Mouse (Mus musculus) embryo, embryonic 10.5 days (tissue): ENCODE results near the gene Ubc.
"Not testable (repeated sequence)": the region's sequence is repeated elsewhere in the genome, so short reads cannot be mapped to it uniquely, and the experiment has no call there.

Experiments used
- DNase-seq: peaks from one replicate; pipeline ENCODE4 v3.0.0-alpha.2; 2015; ENCODE audit warnings: low spot score

The Ubc gene

DNA sequence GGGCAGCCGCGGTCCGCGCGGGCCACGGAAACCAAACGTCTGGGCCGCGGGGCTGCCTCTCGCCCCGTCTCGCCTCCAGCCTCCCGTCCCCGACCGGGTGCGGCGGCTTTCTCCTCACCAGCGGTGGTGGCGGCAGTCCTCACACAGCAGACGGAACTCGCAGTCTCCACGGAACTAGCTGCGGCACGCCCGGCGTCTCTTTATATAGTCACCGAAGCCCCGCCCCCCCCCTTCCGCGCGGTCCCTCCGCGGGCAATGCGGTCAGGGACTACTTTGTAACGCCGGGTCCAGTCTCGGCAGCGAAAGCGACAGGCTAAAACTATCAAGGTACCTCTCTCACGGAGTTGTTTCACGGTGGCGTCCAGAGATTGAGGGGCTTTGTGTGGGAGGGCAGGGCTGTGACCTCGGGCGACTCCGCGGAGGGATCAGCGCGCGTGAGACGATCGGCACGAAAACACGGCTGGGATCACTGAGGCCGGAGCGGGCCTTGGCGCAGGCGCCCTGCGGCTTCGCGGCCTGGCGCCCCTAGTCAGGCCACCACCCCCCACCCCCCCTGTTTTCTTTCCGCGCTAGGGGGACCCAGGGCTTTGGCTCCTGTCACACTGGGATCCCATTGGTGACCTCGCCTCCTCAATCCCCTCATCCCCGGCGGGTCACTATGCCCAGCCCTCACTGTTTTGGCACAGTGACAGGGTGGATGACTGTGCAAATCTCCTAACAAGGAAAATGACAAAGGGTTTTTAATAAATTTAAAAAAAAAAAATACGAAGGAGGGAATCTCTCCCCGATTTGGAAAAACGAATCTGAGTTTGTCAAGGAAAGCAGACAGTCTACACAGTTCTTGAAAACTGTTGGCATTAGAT lies at the start of gene Ubc:
Gene Ubc, minus strand, starts transcription at position 624 of the 863 bp plus-strand sequence.
- peak; percentile 89 for DNase-seq

DNA sequence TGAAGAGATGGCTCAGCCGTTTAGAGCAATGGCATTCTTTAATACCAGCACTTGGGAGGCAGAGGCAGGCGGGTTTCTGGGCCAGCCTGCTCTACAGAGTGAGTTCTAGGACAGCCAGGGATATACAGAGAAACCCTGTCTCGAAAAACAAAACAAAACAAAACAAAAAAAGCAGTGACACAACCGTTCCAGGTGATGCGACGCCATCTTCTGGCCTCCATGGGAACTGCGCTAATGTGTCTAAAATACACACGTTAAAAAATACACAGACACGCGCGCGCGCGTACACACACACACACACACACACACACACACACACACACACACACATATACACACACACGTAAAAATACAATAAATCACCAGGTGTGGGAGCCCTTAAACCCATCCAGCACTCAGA lies 44.3 kb upstream of the Ubc start:
- DNase-seq = not testable (repeated sequence)

DNA sequence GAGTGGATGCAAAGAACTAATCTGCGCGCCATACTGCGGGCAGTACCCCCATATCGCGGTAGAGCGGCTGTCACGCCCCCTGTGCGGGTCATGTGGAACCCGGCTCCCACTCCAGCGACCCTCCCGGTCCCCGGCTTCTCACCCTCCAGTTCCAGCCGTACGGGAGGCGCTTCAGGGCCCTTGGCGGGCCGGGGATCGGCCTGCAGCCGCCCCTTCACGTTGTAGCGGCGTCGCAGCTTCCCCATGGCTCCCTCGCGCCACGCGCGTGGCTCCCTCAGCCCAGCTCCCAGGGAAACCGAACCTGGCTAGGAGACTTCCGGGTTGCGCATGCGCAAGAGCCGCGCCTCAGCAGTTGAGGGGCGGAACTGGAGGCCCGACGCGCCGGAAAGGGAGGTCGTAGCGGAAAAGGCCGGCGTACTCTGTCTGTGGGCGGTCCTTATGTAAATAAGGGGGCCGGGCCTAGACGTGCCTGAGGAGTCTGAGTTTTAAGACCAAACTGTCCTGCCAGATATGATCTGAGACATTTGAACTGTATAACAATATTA lies 43.9 kb upstream of the Ubc start, which contains the start of gene Dhx37:
Gene Dhx37, minus strand, starts transcription at position 329 of the 545 bp plus-strand sequence.
- DNase-seq = peak; percentile 97

DNA sequence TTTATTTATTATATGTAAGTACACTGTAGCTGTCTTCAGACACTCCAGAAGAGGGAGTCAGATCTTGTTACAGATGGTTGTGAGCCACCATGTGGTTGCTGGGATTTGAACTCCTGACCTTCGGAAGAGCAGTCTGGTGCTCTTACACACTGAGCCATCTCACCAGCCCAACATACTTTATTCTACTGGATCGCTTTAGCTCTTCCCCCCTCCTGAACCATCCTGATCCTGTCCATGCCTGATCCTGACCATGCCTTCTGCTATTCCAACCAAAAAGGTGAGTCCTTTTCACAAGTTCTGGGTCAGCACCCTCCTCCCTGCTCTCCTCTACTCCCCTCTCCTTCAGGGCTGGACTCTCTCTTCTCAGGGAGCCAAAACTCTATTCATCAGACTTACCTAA lies 42.3 kb upstream of the Ubc start:
- DNase-seq = not testable (repeated sequence)

DNA sequence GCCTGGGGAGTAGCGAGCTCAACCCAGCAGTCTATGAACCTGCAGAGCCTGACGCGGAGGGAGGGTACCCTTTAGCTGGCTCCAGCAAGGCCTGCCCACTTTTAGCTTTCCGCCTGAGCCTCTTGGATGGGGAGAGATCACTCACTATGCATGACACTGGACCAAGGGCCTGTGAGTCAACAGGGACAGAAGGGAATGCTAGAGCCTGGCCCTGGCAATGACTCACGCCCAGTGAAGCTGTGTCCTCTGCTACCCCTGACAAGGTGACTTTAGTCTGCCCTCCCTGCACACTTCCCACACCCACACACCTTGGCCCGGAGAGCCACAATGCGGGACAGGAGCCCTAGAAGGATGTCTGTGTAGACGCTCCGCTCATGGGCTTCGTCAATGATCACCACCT lies 36.3 kb upstream of the Ubc start:
- no peak for DNase-seq

DNA sequence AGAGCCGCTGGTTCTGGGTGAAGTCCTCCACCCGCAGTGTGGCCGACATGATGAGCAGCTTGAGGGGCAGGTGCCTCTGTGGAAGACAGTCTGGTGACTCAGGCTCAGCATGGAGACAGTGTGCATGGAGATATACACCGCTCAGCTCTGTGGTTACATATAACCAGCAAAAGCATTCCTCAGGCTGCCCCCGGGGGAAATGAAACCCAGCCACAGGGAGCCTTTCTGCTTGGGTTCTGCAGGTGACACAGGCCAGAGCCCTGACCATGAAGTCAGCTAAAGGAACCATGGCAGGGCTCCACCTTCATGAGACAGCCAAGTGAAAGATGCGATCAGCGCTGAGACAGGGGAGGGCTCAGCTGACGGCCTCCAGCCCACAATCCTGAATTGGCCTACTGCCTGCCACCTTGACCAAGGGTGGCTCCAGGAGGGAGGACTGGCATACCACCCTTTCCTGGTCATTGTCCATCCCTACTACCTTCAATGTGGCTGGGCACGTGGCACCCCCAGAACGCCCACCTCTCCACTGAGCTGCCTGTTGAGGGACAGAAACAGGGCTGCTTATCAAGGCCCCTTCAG lies 35.8 kb upstream of the Ubc start:
- DNase-seq = no peak

DNA sequence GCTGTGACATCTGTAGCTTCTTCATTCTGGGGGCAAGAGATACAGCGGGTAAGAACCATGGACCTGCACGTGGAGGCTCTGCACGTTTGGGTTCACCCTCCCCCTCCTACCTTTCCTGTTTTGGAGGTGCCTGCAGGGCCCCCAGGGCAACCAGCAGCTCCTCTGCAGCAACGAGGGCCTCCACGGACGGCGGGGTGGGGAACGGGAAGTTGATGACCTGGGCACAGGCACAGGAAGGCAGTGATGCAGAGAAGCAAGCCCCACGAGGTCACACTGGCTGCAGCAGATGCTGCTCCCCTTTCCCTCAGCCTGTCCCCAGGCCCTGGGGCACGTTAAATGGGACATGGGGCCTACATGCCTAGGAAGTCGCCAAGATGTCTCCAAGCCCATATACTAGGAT lies 29.1 kb upstream of the Ubc start:
- DNase-seq = no peak

DNA sequence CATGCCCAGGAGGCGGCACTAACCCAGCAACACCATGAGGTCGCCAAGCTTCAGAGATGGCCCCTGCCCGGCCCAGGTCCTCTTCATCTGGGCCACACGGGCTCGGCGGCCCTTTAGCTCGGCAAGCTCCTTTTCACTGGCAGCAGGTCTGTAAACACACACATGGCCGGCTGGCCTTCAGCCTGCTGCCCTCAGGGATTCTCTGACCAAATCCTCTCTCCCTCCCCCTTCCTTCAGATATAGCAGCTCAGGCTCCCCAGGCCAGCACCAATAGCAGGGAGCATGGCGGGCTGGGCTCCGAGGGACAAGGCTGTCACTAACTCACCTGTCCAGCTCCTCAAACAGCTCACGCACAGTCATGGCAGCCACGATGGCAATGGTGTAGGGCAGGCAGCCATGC lies 28.6 kb upstream of the Ubc start:
- no peak for DNase-seq

DNA sequence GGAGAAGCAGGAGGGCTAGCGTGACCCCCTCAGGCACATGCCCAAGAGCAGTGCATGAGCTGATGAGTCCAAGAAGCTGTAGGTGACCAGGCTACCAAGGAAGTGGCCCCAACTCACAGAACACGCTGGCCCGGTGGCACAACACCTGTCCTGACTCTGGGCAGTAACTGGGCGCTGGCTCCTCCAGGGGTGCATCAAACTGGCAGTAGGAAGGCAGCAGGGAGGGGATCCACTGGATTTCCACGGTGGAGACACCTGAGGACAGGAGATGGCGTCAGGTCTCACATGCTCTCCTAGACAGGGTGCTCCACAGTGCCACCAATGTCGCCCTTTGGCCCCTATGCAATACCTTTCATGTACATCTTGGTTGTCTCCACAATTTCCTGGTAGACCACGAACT lies 26.2 kb upstream of the Ubc start:
- DNase-seq = no peak

DNA sequence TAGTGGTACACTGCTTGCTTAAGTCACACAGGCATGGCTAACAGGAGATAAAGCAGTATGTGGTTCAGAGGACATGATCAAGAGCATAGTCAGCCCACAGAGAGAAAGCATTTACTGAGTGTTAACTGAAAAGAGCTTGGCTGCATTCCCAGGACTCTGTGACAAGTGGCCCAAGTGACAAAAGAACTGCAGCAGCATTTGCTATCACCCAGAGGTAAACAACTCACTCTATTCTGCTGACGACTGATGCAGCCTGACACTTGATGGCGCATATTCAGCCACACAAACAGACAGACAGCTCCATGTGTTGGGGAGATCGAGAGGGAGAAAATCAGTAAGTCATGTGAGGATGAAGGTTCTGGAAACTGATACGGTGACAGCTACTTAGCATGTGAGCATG lies 23.8 kb upstream of the Ubc start:
- DNase-seq = no peak

DNA sequence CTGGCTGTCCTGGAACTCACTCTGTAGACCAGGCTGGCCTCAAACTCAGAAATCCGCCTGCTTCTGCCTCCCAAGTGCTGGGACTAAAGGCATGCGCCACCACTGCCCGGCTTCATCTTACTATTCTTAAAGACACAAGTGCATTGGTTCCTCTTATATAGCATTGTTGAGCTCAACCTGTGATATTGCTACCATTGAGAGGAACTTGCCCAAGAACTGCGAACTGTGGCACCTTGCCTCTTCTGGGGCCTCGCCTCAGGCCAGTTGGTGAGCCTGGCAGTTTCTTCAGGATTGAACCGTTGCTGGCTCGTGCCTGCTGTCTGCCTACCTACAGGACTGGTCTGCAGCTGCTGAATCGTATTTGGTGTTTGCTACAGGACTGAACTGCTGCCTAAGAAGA lies 22.5 kb upstream of the Ubc start:
- DNase-seq = not testable (repeated sequence)

DNA sequence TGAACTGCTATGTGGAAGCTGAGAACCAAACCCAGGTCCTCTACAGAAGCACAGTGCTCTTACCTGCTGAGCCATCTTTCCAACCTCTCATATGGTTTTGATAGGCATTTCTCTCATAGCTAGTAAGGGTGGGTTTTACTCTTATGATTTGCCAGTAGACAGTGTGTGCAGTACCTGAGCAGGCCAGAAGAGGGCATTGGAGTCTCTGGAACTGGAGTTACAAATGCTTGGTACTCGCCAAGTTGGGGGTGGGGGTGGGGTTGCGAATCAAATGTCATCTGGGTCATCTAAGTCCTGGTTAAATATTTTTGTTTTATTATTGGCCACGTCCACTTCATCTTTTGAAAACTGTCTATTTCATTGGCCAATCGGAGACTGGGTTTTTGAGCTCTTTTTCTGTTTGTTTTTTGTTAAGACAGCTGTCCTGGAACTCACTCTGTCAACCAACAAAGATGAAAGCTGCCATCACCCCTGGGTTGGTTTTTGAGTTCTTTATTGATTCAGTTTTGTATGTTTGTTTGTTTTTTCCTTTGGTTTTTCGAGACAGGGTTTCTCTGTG lies 22.0 kb upstream of the Ubc start:
- peak; percentile 77 for DNase-seq

DNA sequence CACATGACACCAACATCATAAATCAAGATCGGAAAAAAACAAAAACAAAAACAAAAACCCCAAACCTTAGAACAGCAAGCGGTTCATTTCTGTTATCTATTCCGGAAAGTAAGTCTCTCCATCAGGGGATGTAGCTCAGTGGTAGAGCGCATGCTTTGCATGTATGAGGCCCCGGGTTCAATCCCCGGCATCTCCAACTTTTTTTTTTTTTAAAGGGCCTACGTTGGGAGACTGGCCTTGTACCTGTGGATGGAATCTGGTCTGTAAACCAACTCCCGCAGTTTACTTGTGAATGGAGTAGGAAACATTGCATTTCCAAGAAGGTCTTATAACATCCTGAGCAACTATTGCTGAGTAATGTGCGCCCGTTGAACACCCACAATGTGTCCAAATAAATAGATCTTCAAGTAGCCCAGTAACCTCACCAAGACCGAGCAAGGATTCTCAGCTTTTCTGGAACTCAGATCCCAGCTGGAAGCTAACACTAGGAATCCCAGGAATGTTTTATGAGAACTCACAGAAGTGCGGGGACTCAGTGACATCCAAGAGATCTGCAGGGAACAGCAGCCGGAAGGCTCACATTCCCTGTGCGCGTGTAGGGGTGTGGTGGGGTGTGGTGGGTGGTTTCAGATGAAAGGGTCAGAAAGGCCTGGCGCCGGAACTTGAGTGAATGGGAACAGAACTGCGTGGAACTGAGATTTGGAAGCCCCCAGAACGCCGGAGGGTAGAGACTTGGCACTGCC lies 19.5 kb upstream of the Ubc start:
- DNase-seq = peak; percentile 89

DNA sequence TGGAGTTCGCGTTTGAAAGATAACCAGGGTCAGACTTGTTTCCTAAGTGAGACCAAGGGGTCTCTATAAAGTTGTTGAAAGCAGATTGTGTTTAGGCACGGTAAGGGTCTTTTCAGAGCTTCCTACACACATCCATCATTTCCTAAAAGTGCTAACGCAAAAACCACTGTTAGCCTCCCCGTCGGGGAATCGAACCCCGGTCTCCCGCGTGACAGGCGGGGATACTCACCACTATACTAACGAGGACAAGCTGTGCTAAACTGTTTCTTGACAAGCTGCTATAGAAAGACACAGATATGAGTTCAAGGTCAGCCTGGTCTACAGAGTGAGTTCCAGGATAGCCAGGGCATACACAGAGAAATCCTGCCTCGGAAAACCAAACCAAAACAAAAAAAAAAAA lies 18.8 kb upstream of the Ubc start:
- peak; percentile 95 for DNase-seq

DNA sequence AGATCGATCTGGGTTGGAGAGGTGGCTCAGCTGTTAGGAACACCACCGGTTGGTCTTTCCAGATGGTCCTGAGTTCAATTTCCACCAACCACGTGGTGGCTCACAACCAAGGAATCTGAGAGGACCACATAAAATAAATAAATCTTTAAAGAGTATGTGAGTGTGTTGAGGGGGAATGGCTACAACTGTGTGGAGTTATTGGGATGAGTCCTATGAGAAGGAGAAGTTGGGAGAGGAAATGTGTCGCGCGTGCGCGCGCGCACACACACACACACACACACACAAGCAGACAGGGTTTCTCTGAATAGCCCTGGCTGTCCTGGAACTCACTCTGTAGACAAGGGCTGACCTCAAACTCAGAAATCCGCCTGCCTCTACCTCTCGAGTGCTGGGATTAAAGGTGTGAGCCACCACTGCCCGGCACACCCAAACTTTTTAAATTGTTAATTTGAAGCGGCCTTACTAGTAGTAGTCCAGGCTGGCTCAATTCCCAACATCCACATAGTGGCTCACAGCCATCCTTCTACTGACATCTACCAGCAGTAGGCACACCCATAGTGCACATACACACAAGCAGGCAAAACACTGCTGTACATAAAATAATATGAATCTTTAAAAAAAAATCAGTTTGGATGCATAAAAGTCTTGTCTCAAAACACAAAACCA lies 18.0 kb upstream of the Ubc start:
- DNase-seq = no peak

DNA sequence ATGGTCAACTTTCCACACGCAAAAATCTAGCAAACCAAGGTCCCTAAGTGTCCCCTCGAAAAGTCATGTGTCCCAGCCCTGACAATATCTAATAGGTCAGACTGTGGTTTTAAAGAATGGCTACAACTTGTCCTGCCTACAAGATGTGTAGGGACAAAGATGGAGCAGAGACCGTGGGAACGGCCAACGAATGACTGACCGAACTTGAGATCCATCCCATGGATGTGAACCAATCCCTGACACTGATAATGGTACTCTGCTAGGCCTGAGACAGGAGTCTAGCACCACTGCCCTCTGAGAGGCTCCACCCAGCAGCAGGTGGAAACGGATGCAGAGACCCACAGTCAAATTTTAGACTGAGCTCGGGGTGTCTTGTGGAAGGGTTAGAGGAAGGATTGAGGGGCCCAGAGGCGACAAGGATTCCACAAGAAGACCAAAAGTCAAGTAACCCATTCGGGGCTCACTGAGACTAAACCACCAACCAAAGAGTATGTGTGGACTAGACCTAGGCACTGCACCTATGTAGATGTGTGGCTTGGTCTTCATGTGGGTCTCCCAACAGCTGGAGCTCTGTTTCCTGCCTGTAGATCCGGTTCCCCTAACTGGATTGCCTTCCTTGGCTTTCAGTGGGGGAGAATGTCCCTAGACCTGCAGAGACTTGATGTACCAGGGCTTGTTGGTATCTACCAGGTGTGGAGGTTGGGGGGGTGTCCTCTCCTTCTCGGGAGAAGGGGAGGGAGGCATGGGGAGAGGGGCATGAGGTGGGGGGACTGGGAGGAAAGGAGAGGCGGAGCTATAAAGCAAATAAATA lies 17.2 kb upstream of the Ubc start:
- no peak for DNase-seq

DNA sequence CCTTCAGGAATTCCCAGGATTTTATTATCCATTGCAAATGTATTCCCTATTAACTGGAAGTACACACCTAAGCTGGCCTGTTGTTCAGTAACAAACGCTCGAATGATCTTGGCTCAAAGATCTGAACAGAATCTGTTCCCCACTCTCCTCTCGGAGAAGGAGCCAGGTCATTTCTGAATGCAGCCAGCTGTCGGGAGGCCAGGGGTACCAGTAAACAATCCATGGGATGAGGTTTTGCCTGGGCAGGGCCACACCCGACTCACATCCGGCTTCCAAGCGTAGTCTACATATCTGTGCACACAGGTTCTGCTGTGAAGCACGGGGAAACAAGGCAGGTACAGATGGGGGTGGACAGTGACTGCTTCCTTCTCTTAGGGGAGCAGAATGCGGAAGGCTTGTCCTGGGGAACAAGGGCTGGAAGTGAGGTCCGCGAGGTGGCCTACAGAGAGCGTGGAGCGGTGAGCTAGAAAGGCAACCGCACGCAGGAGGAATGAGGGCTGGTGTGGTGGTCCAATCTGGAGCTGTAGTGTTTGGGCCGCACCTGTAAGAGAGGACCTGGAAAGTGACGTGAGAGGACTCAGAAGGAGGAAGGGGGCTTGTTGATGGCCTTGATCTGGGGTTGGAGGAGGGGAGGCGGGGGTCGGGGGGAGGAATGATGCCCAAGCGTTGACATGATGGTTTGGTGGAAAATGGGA lies 16.5 kb upstream of the Ubc start:
- DNase-seq = peak; percentile 64

DNA sequence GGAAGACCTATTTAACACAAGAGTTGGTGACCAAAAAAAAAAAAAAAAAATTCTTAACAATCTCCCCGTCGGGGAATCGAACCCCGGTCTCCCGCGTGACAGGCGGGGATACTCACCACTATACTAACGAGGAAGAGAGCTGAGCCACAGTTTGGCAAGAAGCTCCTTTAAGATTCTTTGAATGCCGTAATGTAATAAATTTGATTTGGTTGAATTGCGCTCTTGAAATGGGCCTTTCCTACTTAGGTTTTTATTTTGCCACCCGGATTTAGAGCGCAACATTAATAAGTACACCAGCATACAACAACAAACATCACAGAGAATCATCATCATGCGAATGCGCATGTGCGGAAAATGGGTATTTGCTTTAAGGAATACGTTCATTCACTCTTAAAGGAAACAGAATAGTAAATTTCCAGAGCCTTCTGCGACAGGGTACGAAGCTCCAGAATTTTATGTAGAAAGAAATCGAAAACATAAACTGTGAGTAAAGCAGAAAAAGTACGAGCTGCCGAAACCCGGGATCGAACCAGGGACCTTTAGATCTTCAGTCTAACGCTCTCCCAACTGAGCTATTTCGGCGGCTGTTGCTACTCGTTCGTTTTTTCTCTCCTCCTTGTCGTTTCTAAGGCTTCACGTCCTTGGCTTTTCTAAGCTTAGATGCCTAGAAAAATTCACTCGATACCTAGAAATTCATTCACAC lies 15.7 kb upstream of the Ubc start:
- peak; percentile 98 for DNase-seq

DNA sequence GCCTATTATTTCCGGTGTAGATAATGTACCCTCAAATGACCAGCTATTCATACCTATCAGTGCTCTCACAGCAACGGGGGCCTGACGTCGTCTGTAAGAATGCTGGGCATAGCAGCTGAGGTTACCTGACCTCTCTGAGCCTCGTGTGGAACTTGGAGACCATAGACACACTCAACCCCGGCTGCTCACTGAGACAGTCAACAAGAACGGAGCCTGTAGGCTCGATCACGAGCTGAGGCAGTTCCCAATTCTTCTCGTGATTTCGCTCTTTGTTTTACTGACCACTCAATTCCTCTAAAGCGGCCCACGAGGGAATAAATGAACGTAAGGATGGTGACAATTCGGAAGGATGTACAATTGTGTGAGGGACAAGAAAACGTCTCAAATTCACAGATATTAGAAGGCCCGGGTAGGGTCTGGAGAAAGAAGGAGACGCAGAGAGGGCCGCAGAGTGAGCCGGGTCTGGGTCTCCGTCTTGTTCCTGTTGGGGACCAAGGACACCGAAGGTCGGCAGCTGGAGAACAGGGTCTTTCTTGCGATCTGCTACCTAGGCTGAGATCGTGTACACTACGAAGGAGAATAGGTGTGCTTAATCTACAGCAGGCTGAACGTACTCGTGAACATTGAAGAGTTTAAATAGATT lies 15.0 kb upstream of the Ubc start:
- peak; percentile 89 for DNase-seq
